Mouse (Mus musculus): ENCODE measurements around the gene Kbtbd3.

The Kbtbd3 gene

DNA sequence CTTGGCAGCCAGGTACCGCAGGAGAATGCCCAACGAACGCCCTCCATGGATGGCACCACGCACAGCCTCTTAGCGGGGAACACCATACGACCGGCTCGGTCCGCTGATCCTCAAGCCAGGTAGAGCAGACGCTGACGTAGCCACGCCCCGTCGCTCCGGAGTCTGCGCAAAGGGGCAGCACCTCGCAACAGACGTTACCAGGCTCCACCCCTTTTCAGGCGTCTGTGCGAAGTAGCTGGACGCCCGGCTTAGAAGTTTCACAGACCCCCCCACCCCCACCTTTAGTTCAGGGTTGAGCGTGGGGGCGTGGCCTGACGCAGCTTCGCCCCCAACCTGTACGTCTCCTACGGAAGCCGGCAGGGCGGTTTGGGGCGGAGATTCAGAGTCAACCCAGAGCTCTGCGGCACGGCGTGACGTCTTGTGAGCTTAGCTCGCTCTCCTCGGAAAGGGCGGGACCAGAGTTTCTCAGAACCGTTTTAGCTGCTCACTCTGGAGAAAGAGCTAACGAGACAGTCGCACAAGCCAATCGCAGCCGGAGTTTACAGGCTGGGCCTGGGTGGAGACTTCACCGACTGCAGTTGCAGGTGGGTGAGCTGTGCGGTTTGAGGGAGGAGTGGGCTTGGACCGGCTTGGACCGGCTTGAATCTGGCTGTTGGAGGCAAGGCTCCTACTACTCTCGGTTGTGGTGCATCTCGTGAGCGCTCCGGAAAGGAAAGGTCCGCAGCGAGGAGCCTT lies at the start of gene Kbtbd3, which contains the start of gene Aasdhppt:
Gene Kbtbd3, plus strand, starts transcription at position 483 of the 735 bp plus-strand sequence.
Gene Aasdhppt, minus strand, starts transcription at position 121 of the 735 bp plus-strand sequence.
- peak; percentile 99 for DNase-seq

DNA sequence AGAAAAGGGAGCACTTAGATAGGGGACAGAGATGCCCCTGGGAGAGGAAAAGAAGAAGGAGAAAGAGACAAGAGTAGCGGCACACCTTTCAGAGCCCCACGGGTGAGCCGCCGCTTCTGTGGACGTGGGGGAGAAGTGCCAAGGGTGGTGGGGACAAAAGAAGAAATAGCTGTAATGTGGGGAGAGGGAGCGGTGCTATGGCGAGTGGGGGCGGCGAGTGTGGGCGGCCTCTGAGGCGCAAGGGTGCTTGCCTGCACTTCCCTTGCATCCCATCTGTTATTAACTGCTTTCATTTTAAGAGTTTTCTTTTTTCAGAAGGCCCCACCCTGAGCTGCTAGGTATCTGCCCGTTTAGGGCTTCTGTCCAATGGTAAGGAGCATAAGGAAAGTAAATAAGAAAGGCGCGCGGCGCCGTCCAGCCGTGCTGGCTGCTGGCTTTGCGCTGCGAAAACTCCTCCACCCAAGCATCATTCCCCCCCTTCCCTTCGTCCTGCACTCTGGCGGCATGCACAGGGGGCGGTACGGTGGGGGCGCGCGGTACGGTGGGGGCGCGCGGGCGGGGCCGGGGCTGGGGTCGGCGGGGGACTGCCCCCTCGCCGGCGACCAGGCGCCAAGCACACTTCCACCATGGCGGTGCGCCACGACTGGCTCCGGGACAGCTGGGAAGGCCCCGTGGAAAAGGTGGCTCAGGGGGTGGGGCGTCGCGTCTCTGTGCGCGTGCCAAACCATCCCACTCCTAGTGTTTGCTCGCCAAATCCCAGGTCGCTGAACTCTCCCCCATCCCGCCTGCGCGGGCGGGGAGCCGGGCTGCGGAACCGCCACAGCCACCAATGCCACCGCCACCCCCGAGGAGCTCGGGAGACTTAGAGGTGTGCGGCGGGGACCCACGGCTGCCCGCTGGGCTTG lies 49.5 kb upstream of the Kbtbd3 start:
- peak; percentile 10 for DNase-seq

GRCm38 (mm10) chr9:4260746-4261090 lies 48.9 kb upstream of the Kbtbd3 start:
- DNase-seq: no peak

- no peak for DNase-seq
These were observed 42.8 kb upstream of the Kbtbd3 start for GRCm38 (mm10) chr9:4266881-4267280.

DNA sequence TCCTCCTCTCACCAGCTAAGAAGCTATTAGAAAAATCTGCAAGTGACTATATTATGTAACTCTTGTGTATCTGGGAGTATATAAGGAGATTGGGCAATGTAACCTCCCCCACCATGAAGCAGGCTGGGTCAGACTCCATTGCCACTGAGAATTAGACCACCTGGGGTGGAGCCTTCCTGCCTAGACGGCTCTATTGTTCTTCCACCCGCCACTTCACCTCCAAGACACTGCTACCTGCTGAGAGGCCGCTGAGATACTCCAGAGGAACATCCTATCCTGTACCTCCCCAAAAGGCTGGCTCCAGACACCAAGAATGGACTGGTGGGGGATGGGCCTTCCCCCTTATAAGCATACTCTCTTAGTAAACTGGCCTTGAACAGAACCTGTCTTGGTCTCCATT lies 25.8 kb upstream of the Kbtbd3 start:
- no peak for DNase-seq

GRCm38 (mm10) chr9:4300466-4300865 lies 9.2 kb upstream of the Kbtbd3 start:
- DNase-seq: no peak

GRCm38 (mm10) chr9:4304867-4305266 lies 4.8 kb upstream of the Kbtbd3 start:
- no peak for DNase-seq

DNA sequence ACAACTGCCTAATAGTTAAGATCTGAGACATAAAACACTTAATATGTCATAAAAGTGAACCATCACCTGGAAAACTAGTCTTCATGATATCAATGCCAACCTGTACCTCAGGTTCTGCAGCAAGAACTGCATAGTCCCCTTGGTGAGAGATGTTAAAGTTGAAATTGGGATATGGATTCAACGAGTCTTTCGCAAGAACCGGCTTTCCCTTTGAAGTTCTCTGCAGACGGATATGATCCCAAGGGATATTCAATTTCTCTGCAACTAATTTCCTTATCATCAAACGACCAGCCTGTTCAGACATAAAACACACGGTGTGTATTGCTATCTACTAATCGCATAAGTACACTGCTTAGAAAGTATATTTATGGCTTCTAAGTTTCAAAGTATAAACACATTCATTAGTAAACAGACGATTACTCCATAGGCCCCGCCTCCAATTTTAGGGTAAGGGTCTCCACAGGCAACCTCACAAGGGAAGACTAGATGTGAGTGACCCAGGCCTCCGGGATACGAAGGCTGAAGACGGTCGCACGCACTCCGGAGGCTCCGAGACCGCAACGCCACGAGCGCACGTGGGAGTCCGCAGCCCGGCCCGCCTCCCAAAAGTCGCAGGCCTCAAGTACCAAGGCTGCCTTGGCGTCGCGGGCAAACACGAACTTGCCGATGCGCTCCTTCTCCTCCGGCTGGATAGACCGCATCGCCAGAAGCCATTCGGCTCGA lies 844 bp upstream of the Kbtbd3 start:
- no peak for DNase-seq

DNA sequence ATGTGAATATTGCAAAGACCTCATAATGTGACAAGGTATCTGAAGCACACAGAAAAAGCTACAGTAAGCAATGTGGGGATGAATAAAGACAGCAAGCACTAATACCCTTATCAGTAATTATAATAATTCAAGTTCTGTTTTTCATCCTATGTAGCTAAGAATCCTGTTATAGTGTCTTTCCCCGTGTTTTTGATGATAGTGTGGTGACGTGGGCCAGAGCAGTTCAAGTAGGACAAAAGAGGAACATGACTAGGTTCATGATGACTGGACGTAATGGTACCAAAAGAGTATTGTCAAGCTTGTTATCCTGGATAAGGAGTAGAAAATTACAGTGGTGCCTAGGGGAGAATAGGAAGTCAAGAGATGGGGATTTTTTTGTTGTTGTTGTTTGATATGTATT lies 1.1 kb downstream of the Kbtbd3 start:
- DNase-seq: no peak

DNA sequence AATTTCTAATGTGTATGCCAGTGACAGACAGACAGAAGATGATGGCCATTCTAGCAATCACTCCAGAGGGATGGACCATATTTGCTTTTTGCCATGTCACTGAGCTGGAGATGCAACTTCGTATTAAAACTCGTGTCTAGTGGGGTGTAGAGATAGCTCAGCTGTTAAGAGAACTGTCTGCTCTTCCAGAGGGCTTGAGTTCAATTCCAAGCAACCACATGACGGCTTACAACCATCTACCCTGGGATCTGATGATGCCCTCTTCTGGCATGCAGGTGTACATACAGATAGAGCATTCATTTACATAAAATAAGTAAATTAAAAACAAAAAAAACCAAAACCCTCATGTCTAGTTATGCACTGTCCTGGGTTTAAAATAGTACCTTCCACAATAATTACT lies 1.5 kb downstream of the Kbtbd3 start:
- no peak for DNase-seq

- DNase-seq: peak; percentile 53
These were observed 4.3 kb downstream of the Kbtbd3 start for GRCm38 (mm10) chr9:4313946-4314345.

GRCm38 (mm10) chr9:4315746-4316145 lies 6.1 kb downstream of the Kbtbd3 start:
- no peak for DNase-seq

GRCm38 (mm10) chr9:4318939-4319721 lies 9.5 kb downstream of the Kbtbd3 start:
- no peak for DNase-seq

- DNase-seq: no peak
These were observed 43.5 kb downstream of the Kbtbd3 start for GRCm38 (mm10) chr9:4353163-4353562.

DNA sequence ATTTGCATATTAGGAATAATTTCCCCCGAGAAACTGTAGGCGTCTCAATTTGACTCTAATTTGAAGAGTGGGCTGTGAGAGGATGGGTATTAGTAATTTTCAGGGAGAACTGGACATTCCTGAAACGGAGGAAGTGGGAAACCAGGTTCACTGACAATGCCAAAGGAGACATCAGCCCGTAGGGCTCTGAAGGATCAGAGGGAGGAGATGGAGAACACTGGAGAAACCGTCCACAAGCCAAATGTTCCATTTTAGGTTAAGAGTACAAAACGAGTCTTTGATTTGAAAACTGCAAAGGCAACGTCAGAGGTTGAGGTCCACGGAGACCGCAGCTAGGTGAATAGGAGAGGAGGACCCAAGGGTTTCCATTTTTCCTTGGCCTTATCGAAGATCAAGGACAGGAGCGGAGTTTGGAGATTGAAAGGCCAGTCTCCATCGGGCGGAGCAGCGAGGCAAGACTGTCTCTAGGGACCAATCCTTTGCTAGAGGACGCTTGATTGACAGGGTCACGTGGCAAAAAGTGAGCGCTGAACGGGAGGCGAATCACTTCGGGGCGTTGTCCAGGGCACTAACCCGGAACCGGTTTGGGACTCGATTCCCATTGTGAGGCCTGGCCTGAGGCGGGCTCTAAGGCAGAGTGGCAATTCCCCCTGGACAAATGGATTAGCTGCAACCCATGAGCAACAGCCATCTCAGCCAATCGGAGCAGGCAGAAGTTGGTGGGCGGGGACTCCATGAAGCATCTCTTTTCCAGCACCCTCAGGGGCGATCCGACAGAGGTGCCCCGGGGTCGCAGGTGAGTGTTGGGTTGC lies 66.4 kb downstream of the Kbtbd3 start, which contains the start of gene Msantd4:
Gene Msantd4, plus strand, starts transcription at position 735 of the 812 bp plus-strand sequence.
- peak; percentile 99 for DNase-seq

DNA sequence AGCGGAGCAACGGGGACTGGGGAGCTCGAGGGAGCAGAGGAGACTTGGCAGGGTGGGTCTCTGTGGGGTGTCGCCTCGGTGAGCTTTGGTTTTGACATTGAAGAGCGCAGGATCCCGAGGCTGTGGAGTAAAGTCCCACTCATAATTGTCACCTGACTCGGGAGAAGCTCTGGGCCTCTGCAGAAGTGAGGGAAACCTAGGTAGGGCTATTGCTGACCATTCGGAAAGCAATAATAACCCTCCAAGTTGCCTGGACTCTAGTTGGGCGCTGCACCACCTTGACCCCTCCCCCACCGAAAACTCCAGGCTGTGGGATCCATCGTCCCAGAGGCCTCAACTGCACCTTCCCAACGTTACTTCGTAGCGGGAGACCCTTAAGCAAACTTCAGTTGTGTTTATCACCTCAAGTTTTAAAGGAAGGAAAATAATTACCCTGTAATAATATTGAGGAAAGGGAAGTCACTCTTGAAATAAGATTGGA lies 67.0 kb downstream of the Kbtbd3 start:
- DNase-seq: no peak

Measured in cerebellum, adult 11-12 months (tissue).